Comparison of ENCODE assay signal across 11 mouse cellular contexts in the genomic region with DNA sequence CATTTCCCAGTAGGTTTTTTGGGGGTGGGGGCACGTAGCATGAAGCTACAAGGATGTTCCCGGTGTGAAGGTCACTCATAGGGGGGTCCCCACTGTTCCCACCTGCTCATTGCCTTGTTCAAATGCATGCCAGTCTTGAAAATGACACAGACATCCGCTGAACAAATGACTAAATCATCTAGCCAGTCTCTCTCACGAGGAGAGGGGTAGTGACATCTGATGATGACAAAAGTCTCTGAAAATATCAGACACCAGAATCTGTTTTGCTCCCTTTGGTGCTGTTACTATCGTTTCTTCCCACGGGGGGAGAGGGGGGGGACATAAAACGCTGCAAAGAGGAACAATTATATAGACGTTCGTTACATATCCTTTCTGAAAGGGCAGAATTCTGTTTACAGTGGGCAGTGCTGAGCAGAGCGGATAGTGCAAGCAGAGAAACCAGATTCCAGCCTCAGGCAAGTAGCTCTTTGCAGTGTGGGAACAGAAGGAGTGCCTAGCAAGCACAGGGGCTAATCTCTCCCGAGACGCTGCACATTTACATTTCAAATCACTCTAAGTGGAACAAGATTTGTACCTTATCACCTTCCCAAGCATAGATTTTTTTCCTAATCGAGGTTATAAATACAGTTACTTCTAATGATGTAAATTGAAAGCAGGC.
DNase-seq lines count a peak whose midpoint lies in the region; ATAC-seq and TF ChIP-seq lines count a peak whose summit lies in the region.
"Had no signal": no experiment of that assay in that cellular context is flagged by ENCODE, and none has a peak within 500 bp of the region (broad histone marks: within the 10 kb centered on the region; RNA-seq: fewer than 3 reads in every experiment).

No protein-coding gene starts in this region.

- peaks cover 10% of the 10 kb centered on the region for H3K4me1 ChIP-seq in forebrain, embryonic 16.5 days (replicated peaks; ENCODE audit: control insufficient read depth, insufficient read depth, low read length)
- peaks cover 14% of the 10 kb centered on the region for H3K4me1 ChIP-seq in midbrain, embryonic 15.5 days
- no peaks in the 10 kb centered on the region for H3K4me1 ChIP-seq in liver, postnatal 0 days (ENCODE audit: insufficient read depth)

- H3K36me3 ChIP-seq in forebrain, embryonic 16.5 days (ENCODE audit: control insufficient read depth, insufficient read depth) = no peaks in the 10 kb centered on the region
- no peaks in the 10 kb centered on the region for H3K36me3 ChIP-seq in midbrain, embryonic 15.5 days (replicated peaks)
- no peaks in the 10 kb centered on the region for H3K36me3 ChIP-seq in liver, postnatal 0 days (replicated peaks; ENCODE audit: insufficient read depth, low read length)

- H3K9ac ChIP-seq in forebrain, embryonic 16.5 days (replicated peaks; ENCODE audit: low read depth, low read length) = 0 out of 2 replicates have a peak overlapping the region, but pooled peaks have one; percentile 17
- H3K9ac ChIP-seq in midbrain, embryonic 15.5 days = no peak overlapping the region
- H3K9ac ChIP-seq in liver, postnatal 0 days (replicated peaks) = no peak overlapping the region

- H3K27ac ChIP-seq in forebrain, embryonic 16.5 days (ENCODE audit: low read length) = no peak overlapping the region; the same call in 1 of the 2 replicates
- peak overlapping the region; percentile 46 for H3K27ac ChIP-seq in midbrain, embryonic 15.5 days
- no peak overlapping the region for H3K27ac ChIP-seq in liver, postnatal 0 days (ENCODE audit: low read depth)

- ATAC-seq in forebrain, embryonic 16.5 days = peak; percentile 76
- ATAC-seq in midbrain, embryonic 15.5 days (replicated peaks) = peak; percentile 91
- ATAC-seq in liver, postnatal 0 days = no peak

- TF ChIP-seq CTCF in brain, embryonic 14.5 days (IDR thresholded peaks at IDR 0.05; ENCODE audit: borderline replicate concordance, extremely low read depth, insufficient read depth, insufficient read length) = no peak
- no peak for TF ChIP-seq CTCF in liver, postnatal 0 days (IDR thresholded peaks at IDR 0.05; ENCODE audit: low read depth)

- WGBS in forebrain, embryonic 16.5 days = 35% methylated on average over 13 of the region's 13 CpGs
- 24% methylated on average over 13 of the region's 13 CpGs for WGBS in midbrain, embryonic 15.5 days
- 61% methylated on average over 13 of the region's 13 CpGs for WGBS in liver, postnatal 0 days (ENCODE audit: insufficient replicate concordance)

- H3K9me3 ChIP-seq in forebrain, embryonic 16.5 days (ENCODE audit: control insufficient read depth, low read length) = no peaks in the 10 kb centered on the region
- H3K9me3 ChIP-seq in midbrain, embryonic 15.5 days = no peaks in the 10 kb centered on the region
- no peaks in the 10 kb centered on the region for H3K9me3 ChIP-seq in liver, postnatal 0 days (ENCODE audit: low read length)

- DNase-seq in heart, adult 11 months = peak; percentile 15
- no peak for DNase-seq in heart, postnatal 36 days
- peak; percentile 85 for DNase-seq in brain, embryonic 14.5 days (ENCODE audit: low read depth)
- no peak for DNase-seq in liver, postnatal 0 days
- no peak for DNase-seq in thymus, postnatal 25 days
- DNase-seq in layer of hippocampus, adult 8-10 months (ENCODE audit: low spot score in 2 of 2) = no peak
- DNase-seq: adrenal gland, postnatal 14 days; cerebellum, adult 9-11 months; kidney, adult 9 months had no signal

- H3K4me2 ChIP-seq in forebrain, embryonic 16.5 days (ENCODE audit: low read length) = no peak overlapping the region
- peak overlapping the region; percentile 2; the same call in 1 of the 2 replicates for H3K4me2 ChIP-seq in midbrain, embryonic 15.5 days
- no peak overlapping the region for H3K4me2 ChIP-seq in liver, postnatal 0 days (ENCODE audit: low read depth, low read length)

- no peak for TF ChIP-seq EP300 in liver, postnatal 0 days (IDR thresholded peaks at IDR 0.05; ENCODE audit: low read depth)

- H3K4me3 ChIP-seq in forebrain, embryonic 16.5 days (replicated peaks; ENCODE audit: low read length) = no peak overlapping the region
- H3K4me3 ChIP-seq in midbrain, embryonic 15.5 days = no peak overlapping the region
- no peak overlapping the region for H3K4me3 ChIP-seq in liver, postnatal 0 days (ENCODE audit: low read depth, low read length)

- intact Hi-C loops in heart, postnatal 36 days (cut with DNase I) = no loop called here

- no peak for TF ChIP-seq POLR2A in brain, embryonic 14.5 days (IDR thresholded peaks at IDR 0.05; ENCODE audit: borderline replicate concordance, extremely low read depth, insufficient read depth, insufficient read length, poor library complexity, severe bottlenecking)

- no peaks in the 10 kb centered on the region for H3K27me3 ChIP-seq in forebrain, embryonic 16.5 days (replicated peaks; ENCODE audit: control insufficient read depth, insufficient read depth, low read length)
- H3K27me3 ChIP-seq in midbrain, embryonic 15.5 days (replicated peaks) = no peaks in the 10 kb centered on the region
- H3K27me3 ChIP-seq in liver, postnatal 0 days (ENCODE audit: insufficient read depth, low read length) = no peaks in the 10 kb centered on the region

Comparison
In these comparisons a context has a peak if more than half of its experiments do, and no peak if none do; other contexts are left out.
1. DNase-seq: peak in heart, adult 11 months (single experiment) and brain, embryonic 14.5 days (single experiment); none in heart, postnatal 36 days (0 of 2), liver, postnatal 0 days (single experiment), thymus, postnatal 25 days (single experiment) and layer of hippocampus, adult 8-10 months (0 of 2).